Mouse (Mus musculus) cerebellum, postnatal 36 days (tissue): ENCODE results near the gene Pcnx3.

Experiments used
- DNase-seq, 2 experiments: peaks; one replicate each; pipeline ENCODE4 v3.0.0; 2021 to 2022; ENCODE audit warnings: mixed read lengths in 2 of 2

Pcnx3 gene

GRCm38 (mm10) chr19:5688200-5689087, at the start of gene Pcnx3, which contains the start of gene Map3k11:
Pcnx3 (minus strand) TSS chr19:5688908.
Map3k11 (plus strand) TSS chr19:5688742.
- DNase-seq: peak; percentile 98 to 99

DNA sequence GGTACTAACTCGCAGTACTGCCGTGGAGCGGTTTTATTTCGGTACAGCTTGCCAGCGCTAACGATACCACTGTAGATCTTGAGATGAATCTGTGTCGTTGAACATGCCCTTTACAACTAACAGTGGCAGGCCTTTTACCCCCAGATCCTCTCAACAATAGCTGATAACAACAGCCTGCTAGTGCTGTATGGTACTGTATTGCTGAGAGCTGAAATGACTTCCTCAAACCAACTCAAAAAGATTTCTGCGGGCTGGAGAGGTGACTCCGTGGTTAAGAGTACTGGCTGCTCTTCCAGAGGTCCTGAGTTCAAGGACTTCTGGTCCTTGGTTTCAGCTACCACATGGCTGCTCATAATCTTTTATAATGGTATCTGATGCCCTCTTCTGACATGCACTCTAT, 45.6 kb upstream of the Pcnx3 start:
- no peak for DNase-seq

DNA sequence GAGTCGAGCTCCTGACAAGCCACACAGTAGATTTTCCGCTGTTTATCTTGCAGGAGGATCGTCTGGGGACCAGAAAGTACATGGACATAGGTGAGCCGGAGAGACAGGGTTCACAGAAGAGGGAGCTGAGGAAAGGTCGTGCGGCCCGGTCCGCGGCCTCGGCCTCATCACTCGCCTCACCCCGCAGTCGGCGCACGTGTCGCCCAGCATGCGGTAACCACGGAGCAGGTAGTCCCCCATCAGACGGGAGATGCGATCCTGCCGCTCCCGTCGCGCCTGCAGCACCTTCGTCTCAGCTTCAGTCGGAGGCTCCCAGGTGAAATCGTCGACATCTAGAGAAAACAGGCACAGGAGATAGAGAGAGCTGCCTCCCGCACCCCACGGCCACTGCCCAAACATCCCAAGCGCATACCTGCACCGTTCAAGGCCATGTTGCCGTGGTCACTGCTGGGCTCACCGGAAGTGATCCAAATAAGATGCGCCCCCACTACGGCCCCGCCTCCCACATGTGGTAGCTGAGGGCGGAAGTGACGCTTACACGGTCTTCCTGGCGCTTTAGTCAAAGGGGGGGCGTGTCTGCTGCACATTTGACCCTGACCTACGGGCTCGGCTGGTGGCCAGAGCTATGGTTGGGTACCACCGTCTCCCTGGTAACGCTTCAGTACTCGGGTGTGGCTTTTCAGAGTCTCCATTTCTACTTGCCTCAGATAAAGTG, 42.7 kb upstream of the Pcnx3 start:
- DNase-seq: peak; percentile 94 to 95

GRCm38 (mm10) chr19:5730314-5731186, 41.8 kb upstream of the Pcnx3 start:
- peak; percentile 39 to 51 for DNase-seq

DNA sequence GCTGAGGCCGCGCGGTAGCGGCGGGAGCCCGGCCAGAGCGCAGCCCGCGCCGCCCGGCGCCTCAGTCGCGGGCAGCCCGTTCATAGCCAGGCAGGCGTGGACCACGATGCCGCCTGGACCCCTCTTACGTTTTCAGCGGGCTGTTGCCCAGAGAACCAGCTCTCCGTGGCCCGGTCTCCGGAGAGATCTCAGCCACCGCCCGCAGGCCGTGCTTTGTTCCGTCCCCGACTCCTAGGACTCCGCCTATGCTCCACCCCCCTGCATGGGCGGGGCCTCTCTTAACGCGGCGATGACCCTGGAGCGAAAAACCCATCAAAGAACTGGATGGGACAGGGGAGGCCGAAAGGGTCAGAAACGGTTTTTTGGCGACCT, 40.7 kb upstream of the Pcnx3 start, which contains the start of gene Fam89b:
Gene Fam89b (minus strand): TSS at position 210 of the 372 bp plus-strand sequence.
- DNase-seq: peak; percentile 82 to 84

DNA sequence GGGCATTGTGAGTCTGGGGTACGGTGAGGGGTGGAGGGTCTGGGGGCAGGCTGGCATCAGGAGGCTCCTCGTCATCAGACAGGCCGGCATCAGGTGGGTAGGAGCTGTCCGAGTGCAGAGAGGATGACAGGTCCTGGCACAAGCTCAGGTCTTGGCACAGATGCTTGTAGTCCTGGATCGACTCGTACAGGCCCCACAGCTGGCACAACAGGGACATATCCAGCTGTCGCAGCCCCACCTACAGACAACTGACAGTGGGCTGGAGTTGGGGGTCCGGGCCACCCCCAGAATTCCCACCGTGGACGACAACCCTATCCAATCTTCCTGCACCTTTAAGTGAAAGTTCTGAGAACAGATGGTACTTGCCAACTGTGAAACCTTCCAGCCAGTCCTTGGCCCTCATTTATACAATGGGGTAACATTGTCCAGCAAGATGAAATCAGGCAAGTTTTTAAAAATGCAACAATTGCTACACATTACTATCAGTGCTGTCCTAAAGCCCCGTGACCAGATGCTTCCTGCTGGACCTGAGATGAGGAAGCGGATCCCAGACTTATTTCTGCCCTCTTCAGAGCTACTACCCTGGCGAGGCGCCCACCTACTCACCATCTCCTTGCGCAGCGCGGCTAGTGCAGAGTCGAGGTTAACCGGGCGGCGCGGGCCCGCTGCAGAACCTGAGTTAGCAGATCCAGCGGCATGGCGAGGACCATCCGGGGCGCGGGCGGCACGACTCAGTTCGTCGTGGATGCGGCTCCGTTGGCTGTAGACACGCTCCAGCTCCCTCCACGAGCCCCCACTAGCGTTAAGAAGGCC, 40.1 kb upstream of the Pcnx3 start:
- DNase-seq: peak; percentile 61 to 63

GRCm38 (mm10) chr19:5727701-5728100, 39.0 kb upstream of the Pcnx3 start:
- DNase-seq: peak; percentile 87 to 89

- no peak for DNase-seq
Observed at GRCm38 (mm10) chr19:5726961-5727578, 38.4 kb upstream of the Pcnx3 start.

- DNase-seq: no peak
Observed at GRCm38 (mm10) chr19:5725767-5726515, 37.2 kb upstream of the Pcnx3 start, which contains the start of gene Ehbp1l1. Ehbp1l1 (minus strand) TSS chr19:5726317.

GRCm38 (mm10) chr19:5725029-5725707, 36.5 kb upstream of the Pcnx3 start:
- no peak for DNase-seq

- no peak for DNase-seq
Observed at GRCm38 (mm10) chr19:5724549-5724941, 35.8 kb upstream of the Pcnx3 start.

DNA sequence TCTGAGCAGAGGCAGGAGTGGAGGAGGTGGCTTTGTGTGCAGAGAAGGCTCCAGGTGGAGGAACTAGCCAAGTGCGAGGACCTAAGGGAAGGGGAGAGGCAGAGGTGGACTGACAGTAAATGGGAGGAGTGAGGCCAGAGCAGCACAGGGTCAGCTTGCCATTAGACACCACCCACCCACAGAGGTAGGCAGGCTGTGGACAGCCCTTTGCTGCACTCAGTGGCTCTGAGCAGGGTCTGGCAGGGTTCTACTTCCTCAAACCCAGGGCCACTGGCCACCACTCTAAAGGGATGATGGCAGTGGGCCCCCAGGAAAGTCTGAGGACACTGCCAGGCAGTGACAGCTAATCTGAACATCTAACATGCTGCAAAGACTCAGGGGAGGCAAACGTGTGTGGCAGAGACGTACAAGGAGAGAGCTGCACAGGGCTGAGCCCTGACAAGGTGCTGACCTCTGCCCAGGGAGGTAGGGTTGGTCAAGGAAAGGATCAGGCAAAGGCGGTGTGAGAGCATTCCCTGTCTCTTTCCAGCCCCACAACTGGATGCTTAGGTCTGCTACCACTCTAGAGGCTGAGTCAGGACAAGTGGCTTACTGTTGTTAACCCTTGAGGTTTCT, 35.3 kb upstream of the Pcnx3 start:
- DNase-seq: no peak

DNA sequence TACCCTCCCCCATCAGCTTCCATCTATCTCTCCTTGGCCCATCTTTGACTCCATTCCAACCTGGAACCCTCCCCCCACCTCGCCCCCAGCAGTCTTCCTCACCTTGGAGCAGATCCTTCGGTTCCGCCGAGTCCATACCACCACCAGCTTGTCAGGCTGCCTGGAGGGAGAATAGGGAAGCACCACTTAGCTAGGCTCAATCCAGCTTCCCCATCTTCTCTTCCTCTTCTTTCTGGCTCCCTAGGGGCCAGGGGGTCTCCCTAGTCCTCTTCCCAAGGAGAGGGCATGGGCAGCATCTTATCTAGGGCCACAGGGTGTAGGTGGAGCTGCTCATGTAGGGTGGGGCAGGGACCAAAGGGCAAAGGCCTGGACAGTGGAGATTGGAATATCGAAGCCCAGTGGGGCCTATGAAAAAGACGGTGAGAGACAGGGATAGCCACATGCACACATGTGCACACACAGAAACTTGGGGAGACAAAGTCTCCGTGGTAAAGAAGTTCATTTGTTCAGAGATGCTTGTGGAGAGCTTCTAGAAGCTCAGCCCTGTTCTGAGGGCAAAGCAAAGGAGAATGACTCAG, 34.2 kb upstream of the Pcnx3 start:
- DNase-seq: no peak

GRCm38 (mm10) chr19:5721233-5721632, 32.5 kb upstream of the Pcnx3 start:
- DNase-seq: no peak

GRCm38 (mm10) chr19:5716955-5717354, 28.2 kb upstream of the Pcnx3 start:
- no peak for DNase-seq

- peak; percentile 50 to 59 for DNase-seq
Observed at GRCm38 (mm10) chr19:5715793-5716688, 27.3 kb upstream of the Pcnx3 start.

DNA sequence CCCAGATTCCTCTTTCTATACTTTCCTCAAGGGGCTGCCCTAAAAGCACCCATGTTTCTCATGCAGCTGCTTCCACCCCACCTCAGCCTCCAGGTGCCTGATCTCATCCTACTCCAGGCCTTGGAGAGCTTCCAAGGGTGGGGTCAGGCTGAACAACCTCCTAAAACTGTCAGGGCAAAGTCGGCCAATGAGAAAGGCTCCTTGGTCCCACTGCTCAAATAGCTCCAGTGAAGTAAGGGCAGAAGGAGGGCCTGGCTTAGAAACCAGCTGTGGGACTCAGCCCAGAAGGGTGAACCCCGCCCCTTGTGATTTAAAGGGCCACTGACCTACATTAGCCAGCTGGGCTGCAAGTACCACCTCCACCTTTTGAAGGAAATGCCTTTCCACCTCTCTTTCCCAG, 25.0 kb upstream of the Pcnx3 start:
- no peak for DNase-seq

GRCm38 (mm10) chr19:5713255-5713654, 24.5 kb upstream of the Pcnx3 start:
- DNase-seq: no peak
